Mouse (Mus musculus): ENCODE data around the gene Fam205a1.
"Not testable (repeated sequence)": the region's sequence is repeated elsewhere in the genome, so short reads cannot be mapped to it uniquely, and the experiment has no call there.

Gene Fam205a1

DNA sequence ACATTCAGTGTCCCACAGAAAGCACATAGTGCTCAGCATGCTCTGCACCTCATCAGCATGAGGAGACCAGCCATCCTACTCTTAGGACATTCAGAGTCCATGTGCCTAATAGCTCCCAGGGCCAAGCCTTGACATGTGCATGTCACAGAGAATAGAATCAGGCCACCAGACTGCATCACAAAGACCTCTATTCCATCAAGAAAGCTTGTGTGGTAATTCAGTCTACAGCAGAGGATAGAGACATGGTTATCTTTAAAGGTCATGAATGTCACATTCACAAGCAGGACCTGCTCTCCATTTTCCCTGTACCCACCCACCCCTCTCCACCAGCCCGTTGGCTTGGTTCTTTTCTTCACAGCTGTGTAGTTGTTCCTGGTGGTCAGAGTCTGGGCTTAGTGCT is at the start of gene Fam205a1:
TSS of gene Fam205a1 (minus strand) at position 101 of the 400 bp plus-strand sequence.
- not testable (repeated sequence) for DNase-seq (ENCODE audit: low read depth, low spot score)

DNA sequence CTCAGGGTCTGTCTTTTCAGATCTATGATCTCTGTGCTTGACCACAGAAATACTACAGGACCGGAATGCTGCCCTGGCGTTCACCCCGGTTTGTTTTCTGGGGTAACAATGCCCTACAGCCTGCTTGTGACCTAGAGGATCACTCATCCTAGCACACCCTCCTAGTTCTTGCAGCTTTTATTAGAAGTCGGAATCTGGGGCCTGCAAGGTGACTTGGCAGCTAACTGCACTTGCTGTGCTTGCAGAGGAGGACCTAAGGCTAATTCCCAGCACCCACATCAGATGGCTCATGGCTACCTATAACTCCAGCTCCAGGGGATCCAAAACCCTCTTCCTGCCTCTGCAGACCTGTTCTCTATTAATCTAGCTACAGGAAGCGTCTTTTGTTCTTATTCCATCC is 49.0 kb upstream of the Fam205a1 start:
- no peak for DNase-seq (ENCODE audit: low read depth, low spot score)

DNA sequence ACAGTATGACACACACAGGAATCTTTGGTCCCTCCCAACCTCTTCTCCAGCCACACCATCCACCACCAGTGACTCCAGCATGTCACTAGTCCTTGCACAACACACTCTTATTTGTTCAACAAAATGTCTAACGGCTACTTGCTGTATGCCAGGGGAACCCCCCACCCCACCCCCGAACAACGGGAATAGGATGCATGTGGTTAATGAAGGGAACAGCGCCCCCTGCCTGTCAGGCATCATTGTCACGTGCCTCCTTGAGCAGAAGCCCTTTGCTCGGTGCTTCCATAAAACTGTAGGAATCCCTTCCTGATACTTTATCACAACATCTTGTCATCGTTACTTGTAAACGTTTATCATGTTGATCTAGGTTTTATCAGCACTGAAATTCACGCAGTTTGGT is 48.5 kb upstream of the Fam205a1 start:
- DNase-seq (ENCODE audit: low read depth, low spot score), result peak; percentile 27

DNA sequence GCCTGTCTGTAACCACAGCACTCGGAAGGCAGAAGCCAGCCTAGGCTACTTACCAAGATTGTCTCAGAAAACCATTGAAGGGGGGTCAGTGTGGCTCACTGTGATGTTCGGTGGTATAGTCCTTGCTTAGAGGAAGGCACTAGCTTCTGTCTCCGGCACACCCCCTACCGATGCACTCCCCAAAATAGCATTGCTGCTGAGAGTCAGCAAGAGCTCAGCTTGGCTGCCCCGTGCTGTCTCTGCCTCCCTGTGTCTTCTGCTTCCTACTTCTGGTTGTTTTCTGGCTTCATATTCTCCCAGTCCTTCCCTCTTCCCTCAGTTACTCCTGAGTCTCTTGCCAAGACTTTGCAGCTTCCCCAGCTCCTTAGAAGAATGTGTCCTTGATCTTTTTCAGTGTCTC is 47.2 kb upstream of the Fam205a1 start:
- no peak for DNase-seq (ENCODE audit: low read depth, low spot score)

DNA sequence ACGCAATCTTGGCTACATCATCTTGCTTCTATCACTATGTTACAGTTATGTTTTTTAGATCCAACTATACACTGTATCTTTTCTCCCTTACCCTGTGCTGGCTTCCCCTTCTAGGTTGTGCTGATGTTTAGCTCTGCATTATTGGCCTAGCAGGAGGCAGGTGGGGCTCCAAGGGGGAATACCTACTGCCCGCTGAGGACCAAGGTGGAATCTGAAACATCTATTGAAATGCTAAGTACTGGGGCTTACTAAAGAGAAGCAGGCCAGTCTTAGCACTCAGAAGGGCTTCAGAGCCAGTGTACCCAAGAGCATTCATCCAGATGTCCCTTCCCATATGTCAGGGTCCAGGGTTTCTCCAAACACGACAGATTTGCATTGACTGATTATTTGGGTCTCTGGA is 45.2 kb upstream of the Fam205a1 start:
- no peak for DNase-seq (ENCODE audit: low read depth, low spot score)

DNA sequence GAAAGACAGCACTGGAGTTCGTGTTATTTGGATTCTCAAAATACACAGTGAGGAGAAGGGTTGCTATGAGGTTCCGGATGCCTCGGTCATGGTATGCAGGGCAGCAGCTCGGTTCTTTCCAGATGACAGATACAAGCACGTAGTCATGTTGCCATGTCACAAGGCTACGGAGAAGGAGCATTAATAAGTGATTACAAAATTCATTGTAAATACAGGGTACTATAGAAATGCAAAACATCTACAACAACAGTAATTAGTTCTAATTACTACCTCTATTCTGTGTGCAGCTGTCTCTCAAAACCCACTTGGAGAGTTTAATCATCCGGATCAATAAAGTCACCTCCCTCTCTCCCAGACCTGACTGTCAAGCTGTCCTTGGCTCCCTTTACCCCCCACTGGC is 41.4 kb upstream of the Fam205a1 start:
- DNase-seq (ENCODE audit: low read depth, low spot score), result no peak

DNA sequence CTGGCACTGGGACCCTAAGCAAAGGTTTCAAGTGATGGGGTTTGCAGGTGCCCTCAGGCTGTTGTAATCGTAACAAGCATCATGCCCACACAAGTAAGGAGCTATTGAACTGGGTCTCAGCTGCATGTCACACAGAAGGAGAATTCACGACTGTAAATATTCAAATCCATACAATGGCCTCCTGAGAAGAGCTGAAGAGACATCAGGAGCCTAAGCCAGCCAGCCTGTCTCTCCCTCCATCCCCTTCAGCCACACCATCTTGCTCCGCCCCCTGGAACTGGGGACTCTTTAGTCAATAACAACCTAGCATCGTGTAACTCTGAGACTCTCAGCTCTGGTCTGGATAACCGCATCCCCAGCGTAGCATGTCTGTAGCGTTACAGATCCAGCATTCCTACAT is 37.5 kb upstream of the Fam205a1 start:
- no peak for DNase-seq (ENCODE audit: low read depth, low spot score)

DNA sequence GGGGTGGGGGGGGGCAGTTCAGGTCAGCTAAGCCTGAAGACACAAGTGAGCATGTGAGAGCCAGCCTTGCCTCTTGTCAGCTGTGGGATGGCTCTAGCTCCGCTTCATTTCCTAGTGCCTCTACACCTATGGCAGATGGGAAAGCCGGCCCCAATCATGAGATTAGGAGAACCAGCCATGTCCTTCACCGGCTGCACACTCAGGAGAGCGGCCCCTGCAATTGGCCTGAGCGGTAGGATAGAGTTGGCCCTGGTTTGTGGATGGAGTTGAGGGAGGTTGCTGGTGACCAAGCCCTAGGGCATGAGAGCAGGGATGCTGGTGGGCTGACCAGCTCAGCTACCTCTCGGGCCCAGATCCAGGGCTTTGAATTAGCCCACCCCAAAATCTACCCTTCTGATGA is 35.1 kb upstream of the Fam205a1 start:
- no peak for DNase-seq (ENCODE audit: low read depth, low spot score)

DNA sequence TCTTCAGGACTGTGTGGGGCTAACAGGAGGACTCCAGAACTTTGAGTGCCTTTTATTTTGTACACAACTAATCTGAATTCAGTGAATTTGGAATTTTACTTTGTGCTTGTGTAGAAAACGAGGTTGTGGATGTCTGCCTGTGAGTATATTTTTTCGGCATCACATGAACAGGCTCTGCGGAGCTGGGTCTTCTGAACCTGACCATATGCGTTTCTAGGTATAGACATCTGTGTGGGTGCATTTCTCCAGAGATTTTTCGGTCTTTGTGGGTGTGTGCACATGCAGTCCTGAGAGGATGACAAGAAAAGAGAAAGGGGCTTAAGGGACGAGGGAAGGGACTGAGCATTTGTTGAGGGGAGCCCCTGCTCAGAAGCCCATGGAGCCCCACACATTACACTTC is 33.2 kb upstream of the Fam205a1 start:
- DNase-seq (ENCODE audit: low read depth, low spot score), result no peak

DNA sequence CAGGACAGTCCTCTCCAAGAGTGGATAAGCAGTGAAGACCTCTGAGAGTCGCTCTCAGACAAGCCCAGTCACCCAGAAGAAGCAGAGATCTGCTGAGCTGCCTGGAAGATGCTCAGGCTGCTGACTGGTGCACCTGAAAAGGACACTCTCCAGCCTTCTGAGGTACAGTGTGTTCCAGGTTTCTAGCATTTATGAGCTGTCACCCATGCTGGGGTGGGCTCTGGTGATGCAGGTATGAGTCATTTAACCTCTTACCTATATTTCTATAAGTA is 26.9 kb upstream of the Fam205a1 start:
- no peak for DNase-seq (ENCODE audit: low read depth, low spot score)

DNA sequence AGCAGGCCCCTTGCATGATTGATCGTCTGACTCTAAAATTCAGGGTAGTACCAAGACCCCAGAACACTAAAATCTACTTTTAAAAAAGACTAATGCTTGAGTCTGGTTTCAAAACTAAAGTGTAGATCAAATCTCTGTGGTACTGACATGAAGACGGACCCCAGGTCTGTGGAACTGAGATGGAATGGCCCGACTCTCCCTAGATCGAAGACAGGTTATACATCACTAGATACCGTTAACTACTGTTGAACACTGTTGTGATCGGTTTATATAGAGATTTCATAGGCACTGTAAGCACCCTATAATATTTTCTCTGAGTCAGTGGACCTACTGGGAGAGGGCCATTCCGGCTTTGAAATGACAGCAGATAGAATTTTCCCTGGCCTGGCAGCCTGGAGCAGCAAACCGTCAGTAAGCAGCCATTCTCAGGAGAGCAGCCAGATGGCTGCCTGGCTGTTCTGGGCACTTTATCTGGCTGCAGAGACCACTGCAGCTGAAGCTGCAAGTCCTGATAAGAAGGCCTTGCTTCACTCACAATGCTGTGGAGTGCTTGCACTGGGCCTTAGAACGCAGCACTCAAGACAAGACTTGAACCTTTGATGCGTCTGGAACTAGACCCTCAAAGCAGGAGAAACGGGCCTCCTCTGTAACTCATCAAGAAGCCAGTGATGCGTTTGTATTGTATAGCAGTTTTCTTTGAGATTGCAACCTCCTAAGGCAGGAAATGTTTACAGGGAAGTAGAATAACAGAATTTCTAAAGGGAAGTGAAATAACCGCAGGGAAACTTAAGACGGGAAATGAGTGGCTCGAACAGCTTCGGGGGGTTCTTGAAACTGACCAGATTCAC is 26.4 kb upstream of the Fam205a1 start:
- no peak for DNase-seq (ENCODE audit: low read depth, low spot score)

DNA sequence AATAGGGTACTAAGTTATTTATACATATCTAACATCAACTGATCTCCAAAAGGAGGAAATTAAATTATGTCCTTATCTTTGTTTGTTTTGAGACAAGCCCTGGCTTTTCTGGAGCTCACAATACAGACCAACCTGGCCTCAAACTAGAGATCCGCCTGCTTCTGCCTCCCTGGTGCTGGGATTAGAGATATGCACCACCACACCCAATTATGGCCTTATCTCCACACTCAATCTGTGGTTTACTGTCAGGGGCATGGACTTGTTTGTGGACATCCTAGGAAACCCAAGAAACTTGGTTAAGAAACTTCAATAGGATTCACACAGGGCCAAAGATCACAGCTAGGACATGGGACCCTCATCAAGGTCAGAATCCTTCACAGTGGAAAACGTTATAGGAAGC is 24.0 kb upstream of the Fam205a1 start:
- DNase-seq (ENCODE audit: low read depth, low spot score), result no peak

DNA sequence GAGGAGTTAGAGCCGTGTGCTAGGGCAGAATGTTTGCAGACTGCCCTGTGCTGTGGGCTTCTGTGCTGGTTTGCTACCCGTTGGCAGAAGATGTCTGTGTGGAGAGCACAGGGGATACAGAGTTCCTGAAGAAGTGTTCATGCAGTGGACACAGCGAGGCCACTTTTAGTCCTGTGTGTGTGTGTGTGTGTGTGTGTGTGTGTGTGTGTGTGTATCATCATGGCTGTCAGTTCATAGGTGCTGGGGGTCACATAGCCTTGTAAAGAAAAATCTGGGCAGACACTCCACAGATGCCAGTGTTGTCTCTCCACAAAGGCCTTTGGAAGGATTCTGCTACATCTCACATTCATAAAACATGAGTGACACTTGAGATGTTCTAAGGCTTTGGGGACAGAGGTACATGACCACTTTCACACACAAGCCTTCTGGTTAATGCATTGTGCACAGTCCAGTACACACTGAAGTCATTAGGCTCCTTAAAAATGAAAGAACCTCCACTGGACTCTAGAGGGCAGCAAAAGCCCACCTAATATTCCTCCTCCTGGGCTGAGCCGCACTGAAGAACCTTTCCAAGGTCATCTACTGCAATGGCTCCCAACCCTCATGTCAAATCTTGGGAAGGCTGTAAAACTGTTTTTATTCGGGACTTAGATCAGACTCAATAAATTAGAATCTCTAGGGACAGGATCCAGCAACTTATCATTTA is 23.1 kb upstream of the Fam205a1 start:
- peak; percentile 75 for DNase-seq (ENCODE audit: low read depth, low spot score)

DNA sequence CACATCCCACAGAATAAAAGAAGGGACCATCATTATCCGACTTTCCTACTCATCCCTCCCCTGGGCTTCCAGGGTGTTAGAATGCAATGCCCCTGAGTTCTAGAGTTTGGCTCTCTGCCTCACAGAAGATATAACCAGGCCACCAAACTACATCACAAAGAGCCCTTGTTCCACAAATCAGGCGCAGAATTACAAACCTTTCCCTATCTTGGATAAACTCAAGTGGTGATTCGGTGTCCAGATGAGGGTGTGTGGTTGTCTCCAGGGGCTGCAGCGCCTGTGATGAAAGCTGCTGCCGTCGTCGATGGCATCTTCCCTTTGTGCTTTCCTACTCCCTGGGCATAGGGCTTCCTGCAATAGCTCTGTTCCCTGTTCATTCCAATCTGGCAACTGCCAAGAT is 20.4 kb upstream of the Fam205a1 start, which contains the start of gene Fam205c:
TSS of gene Fam205c (minus strand) at position 101 of the 400 bp plus-strand sequence.
- no peak for DNase-seq (ENCODE audit: low read depth, low spot score)

DNA sequence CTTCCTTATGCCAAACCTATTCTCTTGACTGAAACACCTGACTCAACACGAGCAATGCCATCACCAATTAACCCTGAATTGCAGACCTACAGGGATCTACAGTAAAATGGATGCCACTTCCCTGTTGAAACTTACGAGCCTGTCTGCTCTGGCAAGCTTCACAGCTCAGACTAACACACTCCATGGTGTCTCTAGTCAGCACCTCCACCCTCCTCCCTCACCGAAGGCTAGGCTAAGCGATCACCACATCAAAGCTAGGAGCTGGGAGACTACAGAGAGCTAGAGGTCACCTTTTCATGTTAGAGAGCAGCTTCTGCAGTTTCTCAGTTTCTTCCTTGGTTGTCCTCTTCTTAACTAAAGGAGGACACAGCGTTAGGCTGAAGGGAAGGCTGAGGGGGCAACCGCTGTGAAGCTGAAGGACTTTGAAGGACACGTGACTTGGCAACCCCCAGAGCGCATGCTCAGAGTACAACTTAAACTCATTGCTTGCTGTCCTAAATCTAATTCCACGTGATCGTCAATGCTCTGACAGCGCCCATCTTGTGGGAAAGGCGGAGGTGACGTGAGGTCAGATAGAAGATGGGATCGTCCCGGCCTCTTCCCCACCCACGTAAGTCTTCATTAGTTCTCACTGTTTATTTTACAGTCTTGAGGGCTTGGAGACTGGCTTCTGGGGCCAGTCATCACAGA is 19.2 kb upstream of the Fam205a1 start:
- DNase-seq (ENCODE audit: low read depth, low spot score), result no peak

DNA sequence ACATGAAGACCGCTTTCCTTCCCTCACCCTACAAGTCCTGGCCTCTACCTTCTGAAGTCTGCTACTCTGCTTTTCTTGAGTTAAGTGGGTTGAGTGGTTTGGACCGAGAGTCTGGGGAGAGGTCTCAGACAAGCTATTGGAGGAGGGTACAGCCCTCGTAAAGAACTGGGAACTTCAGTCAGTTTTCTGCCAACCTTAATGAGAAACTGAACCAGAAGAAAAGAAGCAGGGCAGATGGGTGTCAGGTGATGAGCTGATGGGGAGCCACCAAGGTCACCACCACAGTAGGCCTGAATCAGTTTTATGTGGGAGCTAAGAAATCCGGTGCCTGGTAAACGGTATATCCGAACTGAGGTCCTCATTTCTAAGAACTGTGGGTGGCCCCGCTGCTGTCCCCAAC is 18.5 kb upstream of the Fam205a1 start:
- DNase-seq (ENCODE audit: low read depth, low spot score), result no peak

DNA sequence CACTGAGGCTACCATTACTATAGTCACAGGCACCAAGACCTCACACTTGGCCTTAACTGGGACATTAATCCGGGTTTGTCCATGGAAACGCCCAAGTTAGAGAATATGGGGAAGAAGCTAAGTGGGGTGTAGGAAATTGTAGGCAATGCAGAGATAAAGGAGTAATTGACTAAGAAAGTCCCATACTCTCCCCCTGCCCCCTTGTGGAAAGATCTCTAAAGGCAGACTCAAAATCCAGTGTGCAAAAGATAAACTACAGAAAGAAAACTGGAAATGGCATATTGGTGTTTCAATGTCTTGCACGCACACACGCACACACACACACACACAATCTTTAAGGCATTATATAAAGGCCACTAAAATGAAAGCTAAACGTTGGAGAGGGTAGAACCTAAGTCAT is 17.1 kb upstream of the Fam205a1 start:
- no peak for DNase-seq (ENCODE audit: low read depth, low spot score)

DNA sequence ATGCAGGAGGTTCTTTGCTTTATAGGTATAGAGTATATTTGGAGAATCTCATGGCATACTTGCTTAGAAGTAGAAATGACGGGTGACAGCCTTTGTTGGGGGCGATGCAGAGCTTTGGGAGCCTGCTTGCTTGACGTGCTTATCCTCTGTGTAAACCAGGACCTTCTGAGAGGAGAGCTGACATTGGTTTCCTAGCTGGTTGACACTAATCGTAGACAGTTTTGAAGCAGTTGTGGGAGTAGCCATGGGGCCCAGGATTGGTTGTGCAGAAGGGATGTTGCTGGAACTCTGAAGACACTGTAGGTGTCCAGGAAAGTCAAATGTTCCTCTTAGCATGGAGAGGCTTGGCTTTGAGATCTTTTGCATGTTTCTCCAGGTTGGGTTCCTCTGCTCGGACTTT is 14.5 kb upstream of the Fam205a1 start:
- no peak for DNase-seq (ENCODE audit: low read depth, low spot score)

DNA sequence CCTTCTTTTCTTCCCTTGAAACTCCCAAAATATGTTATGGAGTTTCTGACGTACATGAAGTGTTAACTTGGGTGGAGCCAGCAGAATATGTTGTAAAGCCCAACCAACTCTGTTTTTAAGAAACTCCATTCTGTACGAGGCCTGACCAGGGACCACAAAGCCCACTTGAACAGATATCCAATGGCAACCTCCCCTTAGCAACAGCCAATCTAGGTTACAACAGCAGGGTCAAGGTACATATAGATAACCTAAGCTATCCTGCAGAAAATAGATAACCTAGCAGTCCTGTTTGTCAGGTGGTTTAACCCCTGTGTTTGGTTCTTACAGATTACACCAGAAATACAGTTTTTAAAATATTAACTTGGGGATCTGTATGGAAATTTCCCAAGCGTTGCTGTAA is 13.7 kb upstream of the Fam205a1 start:
- no peak for DNase-seq (ENCODE audit: low read depth, low spot score)

DNA sequence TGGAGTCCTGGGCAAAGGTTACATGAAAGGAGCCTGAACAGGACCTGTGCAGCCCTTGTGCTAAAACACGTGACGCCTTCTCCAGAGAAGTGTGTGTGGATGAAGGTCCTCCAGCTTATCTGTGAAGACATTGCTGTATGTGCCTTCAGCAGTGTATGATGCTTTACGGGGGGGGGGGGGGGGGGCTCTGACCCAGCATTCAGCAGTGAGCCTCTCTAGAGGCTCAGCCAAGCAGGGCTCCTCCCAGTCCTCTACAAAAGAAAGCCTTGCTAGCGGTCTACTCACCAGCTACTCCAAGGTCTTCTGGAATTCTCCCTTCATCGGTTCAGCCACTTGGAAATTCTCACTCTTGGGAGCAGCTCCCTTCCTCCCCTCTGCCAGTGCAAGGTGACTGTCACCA is 9.8 kb upstream of the Fam205a1 start:
- not testable (repeated sequence) for DNase-seq (ENCODE audit: low read depth, low spot score)

DNA sequence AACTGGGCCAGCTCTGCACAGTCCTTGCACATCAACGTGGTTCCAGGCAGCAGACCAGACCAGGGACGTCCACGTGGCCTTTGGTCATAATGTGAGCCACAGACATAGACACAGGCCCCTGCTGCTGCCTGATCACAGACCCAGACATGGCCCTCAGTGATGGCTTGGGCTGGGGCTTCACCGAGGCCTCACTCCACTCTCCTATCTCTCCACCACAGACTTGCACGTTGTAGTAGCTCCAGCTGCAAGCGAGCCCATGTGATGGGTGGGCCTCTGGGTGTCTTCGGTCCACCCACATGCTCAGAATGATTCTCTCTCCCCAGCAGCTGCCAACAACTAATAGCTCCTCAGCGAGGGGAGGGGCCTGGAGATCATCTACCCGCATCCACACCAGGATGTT is 6.8 kb upstream of the Fam205a1 start:
- not testable (repeated sequence) for DNase-seq (ENCODE audit: low read depth, low spot score)

DNA sequence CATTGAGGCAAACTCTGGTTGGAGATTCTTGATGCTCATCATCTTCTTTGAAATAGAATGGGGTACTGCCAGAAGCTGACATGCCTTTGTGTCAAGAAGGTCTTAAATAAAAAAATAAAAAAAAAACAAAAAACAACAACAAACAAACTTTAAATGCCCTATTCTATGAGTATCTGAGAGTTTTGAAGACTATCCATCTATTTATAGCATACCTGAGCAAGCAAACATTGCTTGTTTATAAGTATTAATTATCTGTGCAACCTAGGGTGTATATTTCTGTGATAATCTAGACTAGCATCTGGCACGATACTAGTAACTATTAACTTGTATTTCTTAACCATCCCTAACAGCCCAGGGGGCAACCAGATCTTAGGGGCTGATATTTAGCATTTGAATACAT is 3.0 kb upstream of the Fam205a1 start, which contains the start of gene Gm12394:
TSS of gene Gm12394 (minus strand) at position 101 of the 400 bp plus-strand sequence.
- DNase-seq (ENCODE audit: low read depth, low spot score), result not testable (repeated sequence)
